Mouse (Mus musculus) thymus, postnatal 14 days (tissue): Measurements from ENCODE around the gene Coq6.
"Not testable (repeated sequence)": the region's sequence is repeated elsewhere in the genome, so short reads cannot be mapped to it uniquely, and the experiment has no call there.

Source experiments
- DNase-seq: peaks from one replicate; pipeline ENCODE4 v3.0.0; 2021

The Coq6 gene

DNA sequence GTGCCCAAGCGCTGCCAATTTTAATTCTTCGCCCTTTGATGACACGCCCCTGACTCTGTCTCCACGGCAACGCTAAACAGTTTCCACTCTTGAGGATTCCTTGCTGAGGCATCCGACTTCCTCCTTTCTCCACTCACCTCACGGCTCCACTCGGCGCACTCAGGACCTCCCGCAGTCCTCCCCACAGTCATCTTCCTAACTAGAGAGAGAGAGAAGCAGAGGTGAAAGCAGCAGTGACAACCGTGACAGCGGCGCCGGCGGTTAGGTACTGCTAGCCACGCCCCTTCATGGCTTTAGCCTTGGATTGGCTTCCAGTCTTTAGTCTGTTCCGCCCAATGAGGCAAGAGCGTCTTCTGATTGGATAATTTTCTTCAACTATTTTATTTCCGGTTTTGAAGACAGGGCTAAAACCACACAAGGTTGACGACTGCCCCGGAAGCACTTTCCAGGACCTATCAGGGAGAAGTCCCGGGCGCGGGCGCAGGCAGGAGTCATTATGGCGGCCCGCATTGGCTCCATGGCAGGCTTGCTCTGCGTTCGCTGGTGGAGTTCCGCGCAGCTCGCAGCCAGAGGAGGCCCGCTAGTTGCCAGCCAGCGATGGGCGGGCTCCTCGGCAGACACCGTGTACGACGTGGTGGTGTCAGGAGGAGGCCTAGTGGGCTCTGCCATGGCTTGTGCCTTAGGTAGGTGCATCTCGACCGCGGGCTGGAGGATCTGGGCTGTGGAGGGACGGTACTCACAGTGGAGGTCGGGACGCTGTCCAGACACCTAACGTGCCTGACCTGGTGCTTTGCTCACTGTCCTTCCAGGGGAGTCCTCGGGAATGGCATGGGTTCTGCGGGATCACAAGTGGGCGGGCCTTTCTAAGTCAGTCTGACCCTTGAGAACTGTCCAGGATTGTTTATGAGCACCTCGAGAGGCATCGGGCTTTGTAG is at the start of gene Coq6, which contains the start of gene Fam161b:
Gene Coq6 (plus strand): TSS at position 103 of the 935 bp plus-strand sequence.
Gene Fam161b (minus strand): TSS at position 279 of the 935 bp plus-strand sequence.
- peak; percentile 94 for DNase-seq

DNA sequence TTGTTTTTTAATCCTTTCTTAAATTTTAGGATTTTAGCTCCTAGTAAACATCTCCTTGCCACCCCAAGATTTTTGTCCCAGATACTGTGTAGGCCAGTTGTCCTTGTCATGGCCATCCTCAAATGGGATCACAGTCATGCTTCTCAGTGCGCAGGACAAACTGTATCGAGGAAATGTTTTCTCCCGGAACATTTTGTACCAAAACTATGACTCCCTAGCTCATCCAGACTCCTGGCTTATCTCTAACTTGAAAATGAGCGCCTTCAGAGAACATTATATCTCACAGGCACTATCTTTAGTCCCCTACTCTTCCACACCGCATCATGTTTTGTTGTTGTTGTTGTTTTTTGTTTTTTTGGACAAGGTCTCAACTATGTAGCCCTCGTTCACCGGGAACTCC is 45.5 kb upstream of the Coq6 start:
- no peak for DNase-seq

DNA sequence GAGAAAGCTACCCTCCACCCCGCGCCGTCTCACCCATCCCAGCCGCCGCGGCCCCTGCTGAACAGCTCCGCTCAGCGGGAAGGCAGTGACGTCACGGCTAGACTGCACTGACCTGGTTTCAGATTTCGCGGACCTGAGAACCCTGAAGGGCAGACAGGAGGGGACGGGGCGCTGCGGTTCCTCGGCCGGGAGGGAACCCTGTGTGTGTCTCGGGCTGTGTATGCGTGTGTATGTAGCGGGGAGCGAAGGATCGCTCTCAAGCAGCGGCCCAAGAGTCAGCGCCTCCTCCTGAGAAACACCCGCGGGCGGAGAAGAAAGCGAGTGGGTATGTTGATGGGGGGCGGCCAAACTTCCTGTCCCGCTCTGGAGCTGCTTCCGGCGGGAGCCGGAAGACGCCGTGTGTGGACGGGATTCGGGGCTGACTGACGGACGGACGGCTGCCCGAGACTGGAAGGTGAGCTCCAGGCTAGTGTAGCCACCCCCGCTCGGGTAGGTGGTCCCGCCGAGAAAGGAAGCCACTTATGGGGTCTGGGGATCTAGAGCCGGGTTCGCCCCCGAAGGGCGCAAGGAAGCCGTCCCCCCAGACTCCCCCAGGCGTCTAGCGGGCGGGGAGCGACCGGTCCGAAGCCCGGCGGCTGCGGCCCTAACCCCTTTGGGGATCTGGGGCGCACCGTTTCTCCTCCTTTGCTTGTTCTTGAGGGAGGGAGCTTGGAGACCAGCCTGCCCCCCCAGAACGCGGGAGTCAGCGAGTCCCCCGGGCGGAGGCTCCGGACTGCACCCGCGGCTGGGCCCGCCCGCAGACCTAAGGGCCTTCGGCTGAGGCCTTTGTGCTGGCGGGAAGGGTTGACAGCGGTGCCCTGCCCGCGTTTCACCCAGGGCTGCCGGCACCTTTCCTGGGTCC is 44.5 kb upstream of the Coq6 start, which contains the start of gene Zfp410:
Gene Zfp410 (plus strand): TSS at position 132 of the 901 bp plus-strand sequence.
- peak; percentile 87 for DNase-seq

DNA sequence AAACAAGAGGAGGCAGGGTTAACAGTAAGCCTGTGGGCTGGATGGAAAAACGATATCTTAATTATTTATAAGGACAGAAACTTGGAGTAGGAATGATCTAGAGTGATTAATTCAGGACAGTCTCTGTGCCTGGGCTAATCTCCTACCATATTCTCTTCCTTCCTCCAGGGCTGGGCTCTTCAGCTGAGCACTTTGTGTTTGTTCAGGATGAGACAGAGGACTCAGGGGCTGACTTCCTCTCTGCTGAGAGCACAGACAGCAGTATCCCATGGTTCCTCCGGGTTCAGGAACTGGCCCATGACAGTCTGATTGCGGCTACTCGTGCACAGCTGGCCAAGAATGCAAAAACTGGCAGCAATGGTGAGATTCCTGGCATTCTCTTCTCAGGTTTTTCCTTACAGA is 34.3 kb upstream of the Coq6 start:
- no peak for DNase-seq

DNA sequence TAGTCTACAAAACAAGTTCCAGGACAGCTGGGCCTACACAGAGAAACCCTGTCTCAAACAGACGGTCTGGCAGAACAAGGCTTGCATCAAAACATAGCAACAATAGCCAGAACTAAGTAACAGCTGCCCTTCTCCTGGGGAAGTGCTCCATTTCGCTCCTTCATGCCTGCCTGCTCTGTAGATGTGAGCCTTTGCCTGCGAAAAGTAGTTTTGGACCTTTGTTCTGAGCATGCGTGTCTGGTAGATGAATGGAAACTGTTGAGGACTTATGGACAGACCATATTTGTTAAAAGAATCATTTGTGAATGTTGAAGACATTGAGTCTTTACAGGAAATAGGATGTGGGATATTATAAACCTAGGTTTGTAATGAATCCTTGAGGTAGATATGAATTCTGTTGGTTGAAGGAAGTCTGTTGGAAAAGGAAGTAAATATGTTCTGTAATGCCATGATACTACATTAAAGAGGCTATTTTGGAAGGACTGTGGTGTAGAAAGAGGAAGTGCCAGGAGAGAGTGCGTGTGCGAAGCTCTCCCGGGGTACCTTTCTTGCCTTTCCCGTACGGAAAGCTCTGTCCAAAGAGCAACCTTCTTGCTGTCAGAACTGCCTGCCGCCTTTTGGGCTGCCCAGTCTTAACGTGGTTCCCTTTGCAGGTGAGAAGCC is 24.4 kb upstream of the Coq6 start:
- DNase-seq, result no peak

DNA sequence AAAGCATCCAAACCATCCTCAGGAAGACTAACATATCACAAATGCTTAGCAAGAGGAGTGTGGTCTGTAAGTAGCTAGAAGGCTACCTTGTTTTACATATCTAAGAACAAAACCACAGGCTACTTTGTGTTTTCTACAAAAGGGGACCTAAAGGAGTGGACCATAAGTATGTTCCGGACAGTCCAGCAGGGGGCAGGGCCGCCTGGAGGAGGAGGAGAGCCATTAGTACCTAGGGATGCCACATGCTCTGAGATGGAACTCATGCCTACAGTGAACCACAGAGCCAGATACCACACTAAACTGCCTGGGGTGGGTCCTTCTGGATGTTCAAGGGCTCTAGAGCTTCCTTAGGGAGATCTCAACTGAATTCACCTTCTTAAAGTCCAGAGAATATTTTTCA is 14.3 kb upstream of the Coq6 start:
- peak; percentile 15 for DNase-seq

DNA sequence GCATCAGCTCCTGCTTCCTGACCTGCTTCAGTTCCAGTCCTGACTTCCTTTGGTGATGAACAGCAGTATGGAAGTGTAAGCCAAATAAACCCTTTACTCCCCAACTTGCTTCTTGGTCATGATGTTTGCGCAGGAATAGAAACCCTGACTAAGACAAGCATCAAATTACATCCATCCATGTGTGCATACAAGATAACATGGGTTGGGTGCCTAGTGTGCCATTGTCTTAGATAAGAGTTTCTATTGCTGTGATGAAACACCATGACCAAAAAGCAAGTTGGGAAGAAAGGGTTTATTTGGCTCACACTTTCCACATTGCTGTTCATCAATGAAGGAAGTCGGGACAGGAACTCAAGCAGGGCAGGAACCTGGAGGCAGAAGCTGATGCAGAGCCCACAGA is 2.8 kb upstream of the Coq6 start:
- not testable (repeated sequence) for DNase-seq

DNA sequence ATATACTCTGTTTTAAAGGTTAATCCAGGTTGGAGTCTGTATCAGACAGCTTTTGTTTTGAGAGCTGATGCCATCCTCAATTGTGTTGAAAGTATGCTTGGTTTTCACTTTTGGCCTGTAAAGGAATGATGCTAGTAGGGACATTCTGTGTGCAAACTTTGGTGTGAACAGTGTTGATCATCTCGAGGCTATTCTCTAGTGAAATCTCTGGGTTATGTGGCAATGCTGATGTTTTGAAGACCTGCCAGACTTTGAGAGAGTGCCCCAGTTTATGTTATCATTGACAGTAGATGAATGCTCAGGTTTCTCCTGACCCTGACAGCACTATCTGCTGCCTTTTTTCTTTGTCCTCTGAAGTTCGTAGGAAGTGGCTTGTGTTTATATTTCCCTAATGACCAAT is 1.4 kb downstream of the Coq6 start:
- no peak for DNase-seq

DNA sequence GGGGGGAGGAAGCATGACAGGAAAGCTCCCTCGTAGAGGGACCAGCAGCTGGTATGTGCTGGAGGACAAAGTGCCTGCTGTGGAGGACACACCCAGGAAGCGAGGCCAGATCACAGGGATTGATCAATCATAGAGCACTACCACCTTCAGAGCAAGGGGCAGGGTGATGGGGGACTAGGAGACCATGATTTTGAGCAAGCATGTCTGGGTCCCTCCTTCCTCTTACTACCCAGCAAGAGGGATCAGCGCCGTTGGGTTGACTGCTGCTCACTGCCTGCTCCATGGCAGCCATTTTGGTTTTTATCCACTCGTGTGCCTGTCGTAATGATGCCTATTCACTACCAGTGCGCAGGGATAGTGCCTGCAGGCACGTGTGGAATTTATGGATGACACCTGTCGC is 2.8 kb downstream of the Coq6 start:
- DNase-seq, result no peak

DNA sequence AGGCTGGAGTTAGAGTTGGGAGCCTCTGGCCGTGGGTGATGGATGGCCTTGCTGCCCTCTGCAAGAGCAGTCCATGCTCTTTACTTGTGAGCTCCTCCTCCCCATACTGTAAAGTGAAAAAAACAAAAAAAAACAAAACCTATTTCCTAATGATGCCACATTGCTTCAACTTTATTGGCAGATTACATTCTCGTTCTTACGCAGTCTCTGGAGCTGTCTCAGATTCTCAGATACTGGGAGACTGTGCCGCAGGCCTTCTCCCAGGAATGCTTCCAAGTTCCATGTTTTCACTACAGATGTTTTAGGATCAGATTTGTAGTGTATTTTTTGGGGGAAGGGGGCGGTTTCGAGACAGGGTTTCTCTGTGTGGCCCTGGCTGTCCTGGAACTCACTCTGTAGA is 3.7 kb downstream of the Coq6 start:
- DNase-seq, result no peak

DNA sequence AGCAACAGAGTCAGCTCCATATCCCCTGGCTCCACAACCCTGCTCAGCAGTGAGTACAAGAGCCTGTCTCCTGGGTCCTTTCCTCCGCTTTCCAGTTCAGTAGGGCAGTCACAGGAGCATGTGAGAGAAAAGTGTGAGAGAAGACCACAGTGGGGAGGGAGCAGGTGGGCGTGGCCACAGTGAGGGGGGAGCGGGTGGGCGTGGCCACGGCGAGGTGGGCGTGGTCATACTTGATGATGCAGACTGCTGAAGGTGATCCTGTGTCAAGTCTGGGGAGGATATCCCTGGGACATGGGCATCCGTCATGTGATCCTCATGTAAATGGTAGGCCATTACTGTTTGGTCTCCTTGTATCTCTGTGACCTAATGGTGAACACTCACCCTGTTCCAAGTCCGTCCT is 5.5 kb downstream of the Coq6 start:
- no peak for DNase-seq

DNA sequence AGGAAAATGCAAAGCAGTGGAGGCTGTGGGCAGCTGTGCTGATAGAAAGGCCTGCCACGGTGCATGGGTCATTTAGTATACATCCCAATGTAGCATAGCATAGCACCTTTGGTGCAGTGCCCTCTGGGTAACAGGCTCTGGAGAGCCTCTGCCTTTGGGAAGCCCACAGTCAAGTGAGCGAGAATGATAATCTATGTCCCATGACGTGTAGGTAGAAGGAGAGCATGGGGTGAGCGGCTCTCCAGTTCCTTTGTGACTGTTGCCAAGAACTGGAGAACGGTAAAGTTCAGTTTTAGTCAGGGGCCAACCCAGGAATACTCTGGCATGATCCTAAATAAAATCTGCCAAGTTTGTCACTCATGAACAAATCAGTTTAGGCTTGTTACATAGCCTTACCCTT is 10.2 kb downstream of the Coq6 start:
- DNase-seq, result no peak

DNA sequence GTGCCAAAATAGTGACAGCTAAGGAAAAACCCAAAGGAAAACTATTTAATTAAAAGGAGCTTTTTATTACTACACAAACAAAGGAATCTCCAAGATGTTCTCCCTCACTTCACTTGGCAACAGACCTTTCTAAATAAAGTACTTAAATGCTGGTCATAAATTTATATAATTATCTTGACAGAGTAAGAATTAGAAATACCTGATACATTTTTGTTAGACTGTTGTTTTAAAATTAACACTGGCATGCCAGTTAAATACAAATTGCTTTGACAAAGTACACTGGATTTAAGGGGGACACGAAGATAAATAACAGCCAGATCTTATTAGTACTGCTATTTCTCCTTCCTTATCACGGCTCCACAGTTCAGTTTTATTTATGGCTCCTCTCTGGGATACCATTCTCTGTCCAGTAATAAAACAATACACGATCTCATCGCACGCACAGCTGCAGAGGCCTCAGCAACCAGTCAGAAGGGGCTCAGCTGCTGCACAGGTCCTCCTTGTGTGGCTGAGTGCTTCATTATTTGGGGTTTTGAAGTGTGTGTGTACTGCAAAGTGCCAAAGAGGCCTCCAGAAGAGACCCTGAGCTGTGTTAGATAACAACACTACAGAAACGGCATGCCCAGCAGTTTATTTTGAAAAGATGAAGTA is 12.5 kb downstream of the Coq6 start:
- DNase-seq, result no peak

DNA sequence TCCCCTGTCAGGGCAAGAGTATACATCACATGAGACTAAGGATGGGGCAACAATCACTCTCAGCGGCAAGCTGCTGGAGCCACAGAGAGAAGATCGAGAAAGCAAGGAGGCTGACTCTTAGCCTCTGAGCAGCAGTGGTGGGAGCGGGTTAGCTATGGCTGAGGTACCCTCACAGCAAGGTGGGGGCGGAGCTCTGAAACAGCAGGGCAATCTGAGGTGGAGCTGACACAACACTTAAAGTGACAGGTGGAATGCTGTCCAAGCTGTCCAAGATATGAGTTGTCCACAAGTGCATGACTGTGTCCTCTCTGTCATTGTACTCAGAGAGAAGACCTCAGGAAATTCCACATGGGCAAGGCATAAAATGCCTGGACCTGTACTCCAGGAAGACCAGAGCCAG is 20.9 kb downstream of the Coq6 start:
- no peak for DNase-seq

DNA sequence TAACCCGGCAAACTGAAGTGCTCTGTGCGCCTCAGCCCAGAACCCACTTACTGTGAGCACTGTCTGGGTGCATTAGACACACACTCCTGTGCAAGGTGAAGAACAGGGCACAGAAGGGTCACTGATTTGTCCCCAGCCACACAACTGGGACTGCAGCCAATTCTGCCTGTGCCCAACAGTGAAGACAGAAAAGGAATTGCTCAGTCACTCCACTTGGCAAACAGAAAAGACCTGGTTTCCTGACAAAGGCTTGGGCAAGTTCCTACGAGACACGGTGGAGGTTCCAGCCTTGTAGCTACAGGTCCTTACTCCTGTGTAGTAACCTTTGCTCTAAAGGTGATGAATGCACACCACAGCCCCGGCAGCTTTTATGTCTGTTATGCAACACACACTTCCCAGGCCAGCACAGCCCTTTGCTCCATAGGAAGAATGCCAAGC is 23.2 kb downstream of the Coq6 start:
- DNase-seq, result no peak

DNA sequence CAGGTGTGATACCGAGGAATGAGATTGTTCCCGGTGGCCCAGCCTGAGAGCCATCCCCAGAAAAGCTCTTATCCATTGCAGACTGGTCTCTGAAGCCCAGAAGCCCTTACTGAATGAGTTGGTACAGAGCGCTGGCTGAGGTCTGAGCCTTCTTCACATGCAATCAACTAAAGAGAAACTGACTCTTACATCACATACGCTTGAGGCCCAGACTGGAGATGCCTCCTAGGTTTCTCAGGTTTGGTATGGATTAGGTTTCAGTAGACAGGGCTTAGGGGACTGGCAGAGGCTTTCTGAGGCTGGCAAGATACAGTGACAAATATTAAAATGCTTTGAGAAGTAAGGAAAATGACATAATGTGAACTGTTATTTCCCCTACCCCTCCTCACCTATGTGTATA is 24.0 kb downstream of the Coq6 start:
- no peak for DNase-seq

DNA sequence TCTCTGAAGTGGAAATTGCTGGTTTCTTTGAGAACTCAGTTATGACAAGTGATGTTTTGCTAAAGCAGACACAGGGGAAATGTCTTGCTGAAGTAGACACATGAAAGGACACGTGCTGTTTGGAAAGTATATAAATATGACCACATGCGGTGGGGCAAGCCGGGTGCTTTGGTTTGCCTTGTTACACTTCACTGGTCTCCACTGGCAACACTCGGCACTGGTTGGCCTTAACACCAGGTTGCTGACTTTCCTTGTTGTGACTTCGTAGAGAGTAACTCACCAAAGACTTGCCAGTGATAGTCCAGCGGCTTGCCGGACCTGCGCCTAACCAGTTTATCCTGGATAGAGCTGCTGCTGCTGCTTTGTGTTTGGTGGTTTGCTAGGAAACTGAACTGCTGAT is 26.6 kb downstream of the Coq6 start:
- DNase-seq, result no peak

DNA sequence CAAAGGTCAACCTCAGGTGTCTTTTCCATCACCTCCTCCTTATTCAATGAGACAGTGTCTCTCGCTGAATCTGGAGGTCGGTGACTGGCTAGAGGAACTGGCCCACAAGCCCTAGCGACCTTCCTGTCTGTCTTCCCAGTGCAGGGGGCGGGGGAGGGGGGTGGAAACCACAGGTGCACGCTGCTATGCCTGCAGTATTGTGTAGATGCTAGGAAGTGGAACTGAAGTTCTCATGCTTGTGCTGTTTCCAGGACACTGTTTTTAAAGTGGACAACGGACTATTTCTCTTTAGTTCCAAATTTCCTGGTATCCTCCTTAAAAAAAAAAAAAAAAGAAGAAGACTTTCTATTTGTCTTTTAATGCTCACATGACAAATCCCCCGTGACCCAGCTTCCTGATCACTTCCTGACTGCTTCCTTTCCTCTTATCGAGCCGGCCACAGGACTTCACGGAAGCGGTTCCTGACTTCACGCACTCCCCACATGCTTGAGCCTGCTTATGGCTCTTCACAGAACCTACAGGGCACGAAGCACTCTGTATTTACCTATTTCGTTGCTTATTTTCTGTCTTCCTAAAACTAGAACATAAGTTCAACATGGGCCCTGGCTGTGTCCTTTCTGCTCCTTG is 27.4 kb downstream of the Coq6 start:
- peak; percentile 15 for DNase-seq

DNA sequence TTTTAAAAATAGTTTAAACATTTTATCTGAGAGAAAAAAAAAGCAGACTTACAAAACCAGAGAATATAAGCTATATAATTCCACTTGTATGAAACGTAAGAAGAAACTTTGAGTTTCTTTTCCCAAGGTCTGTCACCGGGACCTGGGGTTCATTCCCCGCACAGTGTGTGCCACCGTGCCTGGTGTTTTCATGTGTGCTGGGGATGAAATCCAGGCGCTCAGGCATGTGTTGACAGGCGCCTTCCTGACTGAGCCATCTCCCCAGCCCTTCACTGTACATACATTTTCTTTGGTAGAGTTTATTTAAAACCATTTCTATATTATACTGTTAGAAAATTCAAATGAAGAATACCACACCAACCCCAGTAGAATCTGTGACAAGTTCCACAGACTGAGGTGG is 28.9 kb downstream of the Coq6 start:
- no peak for DNase-seq

DNA sequence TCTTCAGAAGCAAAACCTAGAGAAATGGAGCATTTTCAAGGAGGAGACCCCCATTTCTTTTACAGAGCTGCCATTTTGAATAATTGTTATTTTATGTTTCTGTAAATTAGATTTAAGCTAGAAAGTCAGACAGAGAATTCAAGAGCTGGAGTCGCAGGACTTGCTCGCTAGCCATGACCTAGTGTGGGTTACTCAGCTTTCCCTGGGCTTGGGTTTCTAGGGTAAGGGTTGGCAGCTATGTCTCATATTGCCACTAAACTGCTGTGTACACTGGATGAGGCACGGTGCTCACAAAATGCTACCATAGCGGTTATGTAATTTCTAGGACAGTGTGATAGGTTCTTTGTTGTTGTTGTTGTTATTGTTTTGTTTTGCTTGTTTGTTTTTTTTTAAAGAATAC is 31.2 kb downstream of the Coq6 start:
- no peak for DNase-seq

DNA sequence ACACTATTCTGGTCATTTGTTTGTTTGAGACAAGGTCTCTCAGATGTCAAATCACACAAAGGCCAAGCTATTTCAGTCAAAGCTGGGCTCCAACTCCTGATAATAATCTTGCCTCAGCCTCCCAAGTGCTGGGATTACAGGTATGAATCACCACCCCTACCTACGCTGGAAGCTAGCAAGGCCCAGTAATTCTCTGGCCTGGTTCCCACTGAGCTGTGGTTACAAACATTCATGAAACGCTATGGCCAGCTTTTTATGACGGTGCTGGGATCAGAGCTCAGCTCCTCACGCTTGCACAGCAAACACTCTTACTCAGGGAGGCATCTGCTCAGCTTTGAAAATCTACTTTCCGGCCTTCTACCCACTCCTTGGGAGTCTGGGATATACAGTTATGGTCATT is 32.4 kb downstream of the Coq6 start:
- no peak for DNase-seq
